Mouse (Mus musculus) embryonic facial prominence, embryonic 15.5 days (tissue): ENCODE data around the gene Rad1. TPM values are rescaled to one million over a fixed set of nuclear protein-coding genes. Genes with fewer than 3 reads are reported as not detected.
"Not testable (repeated sequence)": the region's sequence is repeated elsewhere in the genome, so short reads cannot be mapped to it uniquely, and the experiment has no call there.

Experiments used
- ATAC-seq: fragments of 200-750 bp; cut with Nextera tagmentation; 2 replicates; pipeline ENCODE4 v1.8.0; 2017; ENCODE audit warnings: low read depth, moderate TSS enrichment; ENCODE audit not compliant: insufficient number of reproducible peaks, low FRiP score, low TSS enrichment
- H3K27ac ChIP-seq: fragments of 300-500 bp; sonication (generic); replicated peaks from 2 replicates; pipeline ENCODE4 v1.5.1; 2015; ENCODE audit warnings: mild to moderate bottlenecking, inconsistent platforms
- H3K27me3 ChIP-seq: fragments of 300-500 bp; sonication (generic); 2 replicates; pipeline ENCODE4 v1.6.1; 2015; ENCODE audit warnings: inconsistent platforms
- H3K36me3 ChIP-seq: fragments of 300-500 bp; sonication (generic); 2 replicates; pipeline ENCODE4 v1.6.1; 2015; ENCODE audit warnings: mild to moderate bottlenecking, inconsistent platforms
- H3K4me1 ChIP-seq: fragments of 300-500 bp; sonication (generic); 2 replicates; pipeline ENCODE4 v1.6.1; 2015; ENCODE audit warnings: inconsistent platforms
- H3K4me2 ChIP-seq: fragments of 300-500 bp; sonication (generic); replicated peaks from 2 replicates; pipeline ENCODE4 v1.6.1; 2015; ENCODE audit warnings: mild to moderate bottlenecking, inconsistent platforms
- H3K4me3 ChIP-seq: fragments of 300-500 bp; sonication (generic); replicated peaks from 2 replicates; pipeline ENCODE4 v1.5.1; 2015; ENCODE audit warnings: mild to moderate bottlenecking, inconsistent platforms
- H3K9ac ChIP-seq: fragments of 300-500 bp; sonication (generic); 2 replicates; pipeline ENCODE4 v1.6.1; 2015; ENCODE audit warnings: inconsistent platforms
- H3K9me3 ChIP-seq: fragments of 300-500 bp; sonication (generic); replicated peaks from 2 replicates; pipeline ENCODE4 v1.6.1; 2016; ENCODE audit warnings: inconsistent platforms
- WGBS: fragments of 180-500 bp; shearing (Covaris S2); methylation state at CpG from one replicate; pipeline ENCODE4 v1.1.7; 2015; 5-methylcytosine and 5-hydroxymethylcytosine counted together
- polyA plus RNA-seq: library from polyadenylated mRNA; unstranded; fragments of >200 nt; fragmentation: Nextera tagmentation; extraction: Ambion mirVana; gene quantifications from 2 replicates; pipeline ENCODE4 v1.2.1, GENCODE M21; 2015

Gene Rad1
- polyA plus RNA-seq, 1 experiment from 2014 or later: 32.9 TPM

DNA sequence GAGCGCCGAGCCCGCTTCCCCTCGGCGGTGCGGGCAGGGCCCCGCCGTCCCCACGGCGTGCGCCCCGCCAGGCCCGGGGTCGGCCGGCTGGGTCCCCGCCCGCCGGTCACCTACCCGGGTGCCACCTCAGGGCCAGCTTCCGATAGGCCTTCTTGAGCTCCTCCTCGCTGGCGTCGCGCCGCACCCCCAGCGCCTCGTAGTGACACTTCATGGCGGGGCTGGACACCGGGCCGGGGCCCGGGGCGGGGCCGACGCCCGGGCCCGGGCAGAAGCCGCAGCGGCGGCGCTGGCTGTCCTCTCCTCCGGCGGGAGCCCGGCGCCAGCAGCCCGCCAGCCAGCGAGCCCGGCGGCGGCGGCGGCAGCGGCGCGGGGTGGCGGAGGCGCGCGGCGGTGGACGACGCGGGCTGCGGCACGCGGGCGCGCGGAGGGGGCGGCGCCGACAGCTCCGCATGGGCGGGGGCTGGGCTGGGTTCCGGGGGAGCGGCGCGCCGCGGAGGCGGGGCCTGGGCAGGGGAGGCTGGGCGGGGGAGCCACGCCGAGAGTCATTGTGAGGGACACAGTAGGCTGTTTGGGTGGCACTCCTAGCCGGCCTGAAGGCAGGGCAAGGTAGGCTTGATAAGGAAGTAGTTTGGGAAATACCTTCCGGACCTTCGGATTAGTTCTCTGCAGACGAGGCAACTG, 15.5 kb upstream of the Rad1 start, which contains the start of gene Dnajc21:
Dnajc21 (minus strand) TSS at position 366 of the 681 bp plus-strand sequence.
- H3K27ac ChIP-seq: peak within 1 kb of the TSS; percentile 81
- H3K9me3 ChIP-seq: no peaks in the 10 kb centered on the region
- no peaks in the 10 kb centered on the region for H3K27me3 ChIP-seq
- H3K4me2 ChIP-seq: peak within 1 kb of the TSS; percentile 80
- peaks cover 8% of the 10 kb centered on the region for H3K36me3 ChIP-seq
- peaks cover 11% of the 10 kb centered on the region; the same call in 1 of the 2 replicates for H3K4me1 ChIP-seq
- H3K9ac ChIP-seq: peak within 1 kb of the TSS; percentile 71
- ATAC-seq: peak; percentile 94
- WGBS: 0% methylated on average over 80 of the region's 87 CpGs
- H3K4me3 ChIP-seq: peak within 1 kb of the TSS; percentile 85

DNA sequence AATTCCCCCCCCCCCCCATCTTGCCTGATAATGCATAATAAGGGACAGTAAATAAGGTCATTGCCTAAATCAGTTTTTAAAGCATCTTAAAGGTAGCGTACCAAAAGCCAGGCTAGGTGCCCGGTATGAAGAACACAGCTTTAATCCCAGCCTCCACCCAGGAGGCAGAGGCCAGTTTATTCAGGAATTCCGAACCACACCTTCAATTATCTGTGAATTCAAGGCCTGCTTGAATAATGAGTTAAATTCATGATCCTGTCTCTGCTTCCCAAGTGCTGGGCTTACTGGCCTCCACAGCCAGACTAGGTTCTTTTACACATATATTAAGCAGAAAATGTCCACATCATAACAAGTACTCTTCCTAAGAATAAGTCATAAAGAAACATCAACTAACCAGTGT, 14.9 kb upstream of the Rad1 start:
- peak overlapping the region; percentile 85 for H3K4me3 ChIP-seq
- peaks cover 11% of the 10 kb centered on the region; the same call in 1 of the 2 replicates for H3K4me1 ChIP-seq
- peak overlapping the region; percentile 9; the same call in 1 of the 2 replicates for H3K27ac ChIP-seq
- no peak for ATAC-seq
- peaks cover 15% of the 10 kb centered on the region for H3K36me3 ChIP-seq
- peak overlapping the region; percentile 71; the same call in 1 of the 2 replicates for H3K9ac ChIP-seq
- WGBS: 13% methylated on average over 3 of the region's 3 CpGs
- H3K9me3 ChIP-seq: no peaks in the 10 kb centered on the region
- peak overlapping the region; percentile 80 for H3K4me2 ChIP-seq
- H3K27me3 ChIP-seq: no peaks in the 10 kb centered on the region

DNA sequence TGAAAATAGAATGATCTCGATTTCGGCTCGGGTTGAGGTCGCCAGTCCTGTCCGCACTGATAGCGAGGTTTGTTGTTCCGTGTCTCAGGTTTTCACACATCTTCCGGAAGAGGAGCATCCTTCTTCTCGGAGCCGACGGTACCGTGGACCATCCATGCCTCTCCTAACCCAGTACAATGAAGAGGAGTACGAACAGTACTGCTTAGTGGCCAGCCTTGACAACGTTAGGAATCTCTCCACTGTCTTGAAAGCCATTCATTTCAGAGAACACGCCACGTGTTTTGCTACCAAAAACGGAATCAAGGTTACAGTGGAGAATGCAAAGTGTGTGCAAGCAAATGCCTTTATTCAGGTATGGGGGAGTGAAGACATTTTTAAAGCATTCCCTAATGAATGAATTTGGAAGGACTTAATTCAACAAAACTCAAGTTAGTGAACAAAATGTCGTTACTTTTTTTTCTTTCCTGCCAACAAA, 584 bp downstream of the Rad1 start:
- no peaks in the 10 kb centered on the region for H3K27me3 ChIP-seq
- H3K27ac ChIP-seq: peak overlapping the region; percentile 71
- peaks cover 25% of the 10 kb centered on the region for H3K4me1 ChIP-seq
- H3K9me3 ChIP-seq: no peaks in the 10 kb centered on the region
- H3K4me2 ChIP-seq: peak overlapping the region; percentile 77
- WGBS: 2% methylated on average over 18 of the region's 18 CpGs
- peaks cover 25% of the 10 kb centered on the region for H3K36me3 ChIP-seq
- H3K9ac ChIP-seq: peak overlapping the region; percentile 55
- 0 out of 2 replicates have a peak, but pooled peaks have one; percentile 10 for ATAC-seq
- H3K4me3 ChIP-seq: peak overlapping the region; percentile 80

DNA sequence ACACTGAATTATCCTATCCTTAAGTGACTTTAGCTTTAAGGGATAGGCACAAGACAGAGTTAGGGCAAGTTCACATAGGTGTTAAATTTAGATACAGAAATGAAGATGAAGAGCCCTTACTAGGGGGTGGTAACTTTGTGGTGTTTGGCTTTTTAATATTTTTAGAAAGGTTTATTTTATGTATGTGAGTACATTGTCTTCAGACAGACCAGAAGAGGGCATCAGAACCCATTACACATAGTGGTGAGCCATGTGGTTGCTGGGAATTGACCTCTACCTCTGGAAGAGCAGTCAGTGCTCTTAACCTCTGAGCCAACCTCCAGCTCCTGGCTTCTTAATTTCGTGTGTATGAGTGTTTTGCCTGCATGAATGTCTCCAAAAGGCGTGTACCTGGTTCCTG, 1.4 kb downstream of the Rad1 start:
- no peaks in the 10 kb centered on the region for H3K27me3 ChIP-seq
- H3K4me2 ChIP-seq: peak overlapping the region; percentile 77
- ATAC-seq: no peak
- H3K36me3 ChIP-seq: peaks cover 23% of the 10 kb centered on the region
- no peak overlapping the region for H3K9ac ChIP-seq
- no peak overlapping the region for H3K27ac ChIP-seq
- H3K4me3 ChIP-seq: peak overlapping the region; percentile 80; the same call in 1 of the 2 replicates
- no peaks in the 10 kb centered on the region for H3K9me3 ChIP-seq
- 47% methylated on average over 2 of the region's 2 CpGs for WGBS
- H3K4me1 ChIP-seq: peaks cover 25% of the 10 kb centered on the region

DNA sequence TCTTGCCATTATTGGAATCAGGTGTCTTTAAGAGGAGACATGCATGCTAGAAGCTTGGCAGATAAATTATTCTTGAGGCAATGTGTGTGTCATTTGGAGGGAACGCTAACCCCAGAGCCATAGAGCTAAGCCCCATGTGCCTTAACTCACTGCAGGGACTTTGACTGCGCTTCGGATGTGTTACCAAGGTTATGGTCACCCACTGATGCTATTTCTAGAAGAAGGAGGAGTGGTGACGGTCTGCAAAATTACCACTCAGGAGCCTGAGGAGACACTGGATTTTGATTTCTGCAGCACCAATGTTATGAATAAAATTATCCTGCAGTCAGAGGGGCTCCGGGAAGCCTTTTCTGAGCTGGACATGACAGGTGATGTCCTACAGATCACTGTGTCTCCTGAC, 4.3 kb downstream of the Rad1 start:
- H3K4me3 ChIP-seq: no peak overlapping the region
- H3K27ac ChIP-seq: no peak overlapping the region
- H3K36me3 ChIP-seq: peaks cover 22% of the 10 kb centered on the region
- ATAC-seq: no peak
- no peaks in the 10 kb centered on the region for H3K27me3 ChIP-seq
- H3K4me2 ChIP-seq: no peak overlapping the region
- H3K9ac ChIP-seq: no peak overlapping the region
- WGBS: 71% methylated on average over 5 of the region's 5 CpGs
- H3K9me3 ChIP-seq: no peaks in the 10 kb centered on the region
- peaks cover 15% of the 10 kb centered on the region for H3K4me1 ChIP-seq

DNA sequence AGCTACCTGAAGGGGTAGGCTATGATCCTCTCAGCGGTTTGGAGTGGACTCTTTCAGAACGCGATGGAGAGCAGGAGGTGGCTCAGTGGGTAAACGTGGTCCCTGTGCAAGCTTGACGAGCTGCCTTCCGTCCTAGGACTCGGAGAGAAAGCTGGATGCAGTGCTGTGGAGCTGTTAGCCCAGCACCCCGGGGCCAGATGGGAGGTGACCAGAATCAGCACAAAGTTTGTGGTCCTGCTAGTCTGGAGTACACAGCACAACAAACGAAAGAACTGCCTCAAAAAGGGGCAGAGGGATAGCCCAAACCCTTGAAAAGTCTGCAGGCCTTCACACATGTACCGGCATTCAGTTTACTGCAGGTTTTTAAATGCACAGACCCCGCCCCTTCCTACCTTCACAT, 10.1 kb downstream of the Rad1 start:
- Histone ChIP-seq H3K27ac (no peak overlapping the region), H3K4me3 (no peak overlapping the region), H3K9me3 (no peaks in the 10 kb centered on the region), H3K4me1 (no peaks in the 10 kb centered on the region), H3K4me2 (no peak overlapping the region), H3K9ac (no peak overlapping the region), H3K27me3 (no peaks in the 10 kb centered on the region), H3K36me3 (peaks cover 18% of the 10 kb centered on the region)
- WGBS: 91% methylated on average over 11 of the region's 11 CpGs
- no peak for ATAC-seq

DNA sequence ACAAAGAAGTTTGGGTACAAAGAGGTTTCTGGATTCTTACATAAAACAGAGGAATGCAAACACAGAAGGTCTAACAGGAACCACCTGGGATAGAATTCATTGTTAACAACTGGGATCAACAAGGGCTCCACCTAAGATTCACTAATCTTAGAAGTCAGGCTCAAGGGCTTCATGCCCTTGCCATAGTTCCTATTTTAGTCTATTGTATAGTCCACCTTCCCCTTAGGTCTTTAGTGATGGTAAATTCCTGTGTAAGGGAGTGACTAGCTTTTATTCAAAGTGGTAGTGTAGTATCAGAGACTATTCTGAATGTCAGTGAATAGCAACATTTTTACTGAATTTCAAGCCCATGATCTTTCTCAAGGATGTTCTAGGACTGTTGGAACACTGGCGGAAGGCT, 10.9 kb downstream of the Rad1 start:
- 100% methylated on average over 1 of the region's 1 CpGs for WGBS
- ATAC-seq: not testable (repeated sequence)
- peaks cover 18% of the 10 kb centered on the region for H3K36me3 ChIP-seq

DNA sequence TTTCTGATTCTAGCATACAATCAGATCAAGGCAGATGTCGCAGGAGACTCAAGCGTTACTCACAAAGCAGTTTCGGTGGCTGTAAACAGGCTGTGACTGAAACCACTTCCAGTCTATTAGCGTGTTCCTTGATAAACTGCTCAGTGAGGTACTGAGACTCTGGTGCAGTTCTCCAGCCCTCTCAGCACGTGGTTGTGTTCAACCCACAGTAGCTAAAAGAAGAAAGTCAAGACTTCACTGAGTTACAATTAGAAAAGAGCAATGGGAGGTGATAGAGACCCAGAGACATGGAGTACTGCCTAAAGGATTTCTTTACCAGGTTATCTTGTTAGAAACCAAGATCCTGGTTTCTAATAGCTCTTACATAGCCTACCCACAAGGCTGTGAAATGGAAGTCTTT, 13.8 kb downstream of the Rad1 start:
- Histone ChIP-seq H3K27ac (no peak overlapping the region), H3K27me3 (no peaks in the 10 kb centered on the region), H3K4me2 (no peak overlapping the region), H3K4me1 (no peaks in the 10 kb centered on the region), H3K4me3 (no peak overlapping the region), H3K9me3 (no peaks in the 10 kb centered on the region), H3K36me3 (peaks cover 6% of the 10 kb centered on the region), H3K9ac (no peak overlapping the region)
- ATAC-seq: no peak
- 73% methylated on average over 5 of the region's 5 CpGs for WGBS

More for the DNA sequence above, 10.9 kb downstream of the Rad1 start:
- not testable (repeated sequence) for H3K27ac ChIP-seq, H3K9me3 ChIP-seq, H3K9ac ChIP-seq, H3K4me1 ChIP-seq, H3K4me2 ChIP-seq, H3K27me3 ChIP-seq, H3K4me3 ChIP-seq

DNA sequence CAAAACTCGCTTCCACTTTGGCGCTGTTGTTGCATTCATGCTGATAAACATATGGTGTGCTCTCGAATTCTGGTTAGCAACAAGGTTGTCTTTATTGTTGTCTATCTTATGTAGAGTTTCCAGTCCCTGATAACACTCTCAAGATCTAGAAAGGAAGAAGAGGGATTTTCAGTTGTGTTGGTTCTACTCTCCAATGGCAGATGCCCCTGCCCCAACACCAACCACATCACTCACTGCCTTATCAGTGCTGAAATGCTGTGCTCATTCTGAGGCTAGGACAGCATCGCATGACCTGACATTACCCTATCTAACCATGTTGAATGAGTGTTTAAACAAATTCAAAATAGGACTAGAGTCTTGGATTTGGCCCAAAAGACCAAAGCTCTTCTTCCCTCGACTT, 14.2 kb downstream of the Rad1 start:
- Histone ChIP-seq H3K27ac (no peak overlapping the region), H3K4me2 (no peak overlapping the region), H3K9me3 (no peaks in the 10 kb centered on the region), H3K4me1 (no peaks in the 10 kb centered on the region), H3K27me3 (no peaks in the 10 kb centered on the region), H3K36me3 (peaks cover 6% of the 10 kb centered on the region), H3K9ac (no peak overlapping the region), H3K4me3 (no peak overlapping the region)
- 78% methylated on average over 5 of the region's 5 CpGs for WGBS
- no peak for ATAC-seq

DNA sequence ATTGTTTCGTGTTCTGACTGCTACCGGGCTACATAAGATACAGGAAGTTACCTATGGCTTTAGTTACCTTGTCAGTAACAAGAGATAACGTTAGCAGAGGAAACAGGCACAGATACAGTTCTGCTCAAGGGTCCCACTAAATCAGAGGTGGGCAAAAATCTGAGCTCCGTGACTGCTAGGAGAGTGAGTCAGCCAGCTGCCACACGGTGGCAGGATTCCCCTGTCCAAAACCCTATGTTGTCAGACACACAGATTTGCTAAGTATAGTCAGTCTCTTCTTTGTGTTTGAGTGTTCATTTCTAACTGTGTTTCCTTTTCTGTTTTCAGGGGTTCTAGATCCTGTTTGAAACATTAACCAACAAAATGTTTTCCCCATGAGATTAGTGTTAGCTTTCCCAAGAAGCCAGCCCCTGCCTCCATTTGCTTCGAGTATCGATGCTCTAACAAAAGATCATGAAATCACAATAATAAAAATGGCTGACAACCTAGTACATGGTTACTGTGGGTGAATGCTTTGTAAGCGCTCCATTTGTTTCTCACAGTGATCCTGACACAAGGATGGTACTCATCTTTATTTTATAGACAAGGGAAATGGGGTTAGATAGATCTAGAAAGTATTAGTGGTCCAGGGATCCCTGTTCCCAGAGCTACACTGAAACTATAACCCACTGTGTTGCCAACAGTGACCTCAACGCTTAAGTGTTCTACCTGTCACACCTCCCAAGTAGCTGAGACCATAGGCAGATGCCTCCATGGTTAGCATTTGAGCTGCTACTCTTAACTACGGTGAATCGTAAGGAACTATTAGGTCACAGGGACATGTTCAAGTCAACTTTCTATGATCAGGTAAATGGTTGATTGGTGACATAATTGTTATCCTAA, 15.3 kb downstream of the Rad1 start:
- 52% methylated on average over 11 of the region's 11 CpGs for WGBS

DNA sequence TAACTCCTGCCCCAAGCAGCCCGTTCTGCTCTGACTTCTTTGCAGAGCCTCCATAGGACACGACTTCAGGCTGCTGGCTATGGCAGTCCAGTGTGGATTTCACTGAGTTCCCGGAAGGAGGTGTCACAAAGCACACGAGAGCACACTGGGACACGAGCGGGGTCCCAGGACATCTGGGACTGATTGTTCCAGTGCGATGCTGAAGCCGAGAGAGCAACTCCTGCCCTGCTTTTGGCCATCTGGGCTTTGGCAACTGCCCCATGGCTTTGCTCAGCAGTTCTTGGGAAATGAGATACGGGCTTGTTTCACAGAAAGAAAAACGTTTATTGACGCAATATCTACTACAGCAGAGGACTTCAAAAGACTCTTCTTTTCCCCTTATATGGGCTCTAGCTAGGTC, 20.3 kb downstream of the Rad1 start:
- no peak overlapping the region for H3K4me2 ChIP-seq
- no peak overlapping the region for H3K9ac ChIP-seq
- peak overlapping the region; percentile 35 for H3K27ac ChIP-seq
- H3K4me1 ChIP-seq: peaks cover 7% of the 10 kb centered on the region; the same call in 1 of the 2 replicates
- no peaks in the 10 kb centered on the region for H3K9me3 ChIP-seq
- no peaks in the 10 kb centered on the region for H3K36me3 ChIP-seq
- no peaks in the 10 kb centered on the region for H3K27me3 ChIP-seq
- no peak overlapping the region for H3K4me3 ChIP-seq
- ATAC-seq: no peak
- 37% methylated on average over 11 of the region's 11 CpGs for WGBS

More for the DNA sequence above, 15.3 kb downstream of the Rad1 start:
- no peaks in the 10 kb centered on the region for H3K9me3 ChIP-seq
- H3K27ac ChIP-seq: no peak overlapping the region
- no peak overlapping the region for H3K4me2 ChIP-seq
- H3K4me3 ChIP-seq: no peak overlapping the region
- H3K36me3 ChIP-seq: peaks cover 4% of the 10 kb centered on the region
- H3K9ac ChIP-seq: no peak overlapping the region
- no peaks in the 10 kb centered on the region for H3K27me3 ChIP-seq
- peaks cover 1% of the 10 kb centered on the region; the same call in 1 of the 2 replicates for H3K4me1 ChIP-seq
- ATAC-seq: no peak
